Mouse (Mus musculus) embryo, embryonic 10 days (tissue): ENCODE measurements around the gene 9530077C05Rik.
"Not testable (repeated sequence)": the region's sequence is repeated elsewhere in the genome, so short reads cannot be mapped to it uniquely, and the experiment has no call there.

Experiments used
- DNase-seq: peaks from one replicate; pipeline ENCODE4 v3.0.0-alpha.2; 2015; ENCODE audit warnings: low spot score

9530077C05Rik gene

DNA sequence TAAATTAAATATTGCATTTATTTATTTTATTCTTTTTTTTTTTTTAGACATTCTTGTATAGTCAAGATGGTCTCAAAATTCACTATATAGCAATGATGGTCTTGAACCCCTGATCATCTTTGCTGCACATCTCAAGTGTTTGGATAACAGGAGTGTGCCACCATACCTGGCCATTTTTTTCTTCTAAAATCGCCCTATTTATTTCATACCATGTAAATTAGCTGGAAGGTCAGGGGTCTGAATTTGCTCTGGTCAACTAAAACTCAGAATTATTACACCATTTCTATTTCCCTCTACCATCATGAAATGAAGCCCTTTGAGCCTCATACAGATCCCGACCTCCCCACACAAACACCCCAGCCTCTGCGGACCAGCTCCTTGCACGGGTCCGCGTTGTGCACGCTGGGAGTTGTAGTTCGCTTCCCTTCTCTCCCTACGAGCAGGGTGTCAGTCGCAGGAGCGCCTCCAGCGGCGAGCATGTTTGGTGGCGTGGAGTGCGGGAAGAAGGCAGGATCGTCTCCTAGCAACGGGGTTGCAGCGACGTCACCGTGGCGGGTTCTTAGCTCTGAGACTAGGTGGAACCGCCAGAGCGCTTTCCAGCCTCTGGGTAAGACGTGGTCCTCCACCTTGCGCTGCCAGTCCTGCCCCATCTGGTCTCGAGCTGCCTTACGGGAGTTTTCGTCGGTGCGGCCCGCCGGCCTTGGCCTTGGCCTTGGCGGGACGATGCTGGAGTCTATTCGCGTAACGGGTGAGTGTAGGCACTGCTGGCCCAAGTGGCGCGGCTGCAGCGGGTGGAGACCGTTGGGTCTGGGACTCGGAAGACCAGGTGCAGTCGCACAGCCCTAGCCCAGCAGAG lies at the start of gene 9530077C05Rik:
TSS of gene 9530077C05Rik (plus strand) at position 512 of the 856 bp plus-strand sequence.
- DNase-seq: peak; percentile 99

DNA sequence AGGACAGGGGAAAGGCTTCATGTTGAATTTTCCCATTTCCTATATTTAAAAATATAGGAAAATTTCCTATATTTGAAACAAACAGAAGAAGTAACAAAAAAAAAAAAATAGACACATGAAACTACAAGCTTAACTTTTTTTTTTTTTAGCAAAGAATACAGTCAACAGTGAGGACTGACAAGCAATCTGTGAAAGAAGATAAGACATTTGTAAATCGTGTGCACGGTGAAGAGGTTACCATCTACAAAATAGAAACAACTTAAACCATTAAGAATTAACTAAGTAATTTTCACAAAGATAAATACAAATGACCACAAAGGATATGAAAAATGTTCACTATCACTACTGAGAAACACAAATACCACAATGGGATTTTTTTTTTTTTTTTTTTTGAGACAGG lies 45.1 kb upstream of the 9530077C05Rik start:
- no peak for DNase-seq

DNA sequence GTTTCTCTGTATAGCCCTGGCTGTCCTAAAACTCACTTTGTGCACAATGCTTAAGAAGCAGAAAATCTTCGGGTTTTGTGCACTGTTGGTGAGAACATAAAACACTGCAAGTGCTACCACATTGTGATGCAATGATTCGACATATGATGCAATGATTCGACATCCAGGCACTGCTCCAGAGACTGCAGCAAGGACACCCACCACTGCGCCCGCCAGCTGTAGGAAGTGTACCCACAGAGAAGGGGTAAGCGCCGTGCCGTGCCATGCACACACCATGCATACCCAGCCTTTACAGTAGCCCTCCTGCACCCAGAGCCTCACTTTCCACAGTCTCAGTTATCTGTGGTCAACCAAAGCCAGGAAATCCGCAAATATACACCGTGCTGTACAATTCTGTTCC lies 44.7 kb upstream of the 9530077C05Rik start:
- DNase-seq: no peak

DNA sequence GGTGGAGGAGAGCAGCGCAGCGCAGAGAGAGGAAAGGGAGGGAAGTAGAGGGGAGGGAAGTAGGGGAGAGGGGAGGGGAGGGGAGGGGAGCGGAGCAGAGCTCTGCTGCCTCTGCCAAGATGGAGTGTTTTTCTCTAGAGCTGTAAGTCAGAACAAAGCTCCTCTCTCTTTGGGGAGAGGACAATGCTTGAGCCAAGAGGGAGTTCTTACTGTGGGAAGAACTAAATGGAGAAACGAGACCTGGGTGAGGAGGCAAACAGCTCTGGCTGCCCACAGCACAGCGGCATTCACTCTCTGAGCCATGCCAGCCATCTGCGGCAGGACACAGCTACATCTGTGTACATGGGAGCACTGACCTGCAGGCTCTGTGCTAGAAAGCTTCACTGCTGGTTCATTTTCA lies 43.3 kb upstream of the 9530077C05Rik start:
- DNase-seq: no peak

DNA sequence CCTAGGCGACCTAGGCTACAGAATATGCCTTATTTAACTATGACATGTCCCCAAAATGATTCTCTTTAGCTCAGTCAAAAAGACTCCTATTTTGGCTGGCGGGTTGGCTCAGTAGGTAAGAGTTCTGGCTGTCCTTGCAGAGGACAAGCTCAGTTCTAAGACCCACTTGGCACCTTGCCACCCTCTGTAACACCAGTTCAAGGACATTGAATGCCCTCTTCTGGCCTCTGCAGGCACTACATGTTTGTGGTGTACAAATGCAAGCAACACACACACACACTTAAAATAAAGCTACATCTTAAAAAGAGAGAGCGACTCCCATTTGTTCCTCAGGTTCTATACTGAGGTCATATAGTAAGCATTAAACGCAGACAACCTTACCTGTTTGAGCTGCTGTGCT lies 38.6 kb upstream of the 9530077C05Rik start:
- DNase-seq: no peak

DNA sequence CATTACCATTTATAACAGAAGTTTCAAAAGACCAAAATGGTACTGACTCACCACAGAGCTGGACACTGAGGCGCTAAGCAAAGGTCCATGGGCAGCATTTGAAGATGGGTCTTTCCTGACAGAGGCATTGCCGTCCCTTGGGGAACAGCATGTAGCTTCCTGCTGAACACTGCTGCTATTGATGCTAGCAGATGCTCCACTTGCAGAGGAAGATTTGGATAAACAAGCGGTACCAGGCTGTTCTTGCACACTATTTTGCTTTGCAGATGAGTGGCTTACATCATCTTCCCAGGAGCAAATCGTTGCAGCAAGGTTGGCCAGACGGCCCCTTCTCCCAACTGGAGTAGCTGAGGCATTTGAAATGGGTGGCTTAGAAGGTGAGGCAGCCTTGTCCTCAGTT lies 35.2 kb upstream of the 9530077C05Rik start:
- DNase-seq: peak; percentile 31

DNA sequence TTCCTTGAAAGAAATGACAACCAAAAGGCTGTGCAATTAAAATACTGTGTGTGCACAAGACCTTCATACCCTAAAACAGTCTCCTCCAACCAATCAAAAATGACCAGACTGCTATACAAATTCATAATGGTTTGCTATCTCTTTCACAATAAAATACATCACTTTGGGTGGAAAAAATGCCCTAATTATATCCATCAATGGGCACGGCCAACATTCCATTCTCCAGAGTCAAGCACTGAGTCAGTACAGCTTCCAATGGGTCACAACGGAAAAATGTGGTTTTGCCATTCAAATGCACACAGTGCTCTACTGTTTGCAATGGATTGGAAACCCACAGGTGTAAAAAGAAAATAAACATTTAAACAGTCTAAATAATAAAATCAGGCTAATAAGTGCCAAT lies 25.4 kb upstream of the 9530077C05Rik start:
- no peak for DNase-seq

DNA sequence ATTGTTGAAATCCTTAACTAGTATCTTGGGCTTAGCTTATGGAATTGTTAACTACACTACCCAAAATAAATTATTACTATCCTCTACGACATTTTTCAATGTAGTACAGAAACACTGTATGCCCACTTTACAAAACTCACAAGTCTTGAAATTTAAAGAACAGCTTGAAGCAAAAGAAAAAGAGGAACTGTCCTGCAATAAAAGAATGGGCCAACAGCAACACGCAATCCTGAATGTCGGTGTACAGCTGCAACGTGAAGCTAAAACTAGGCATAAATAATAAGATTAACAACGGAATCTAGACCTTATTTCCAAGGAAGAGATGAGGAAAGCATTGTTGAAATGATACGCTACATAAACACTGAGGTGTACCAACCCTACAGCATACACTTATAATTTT lies 23.4 kb upstream of the 9530077C05Rik start:
- DNase-seq: no peak

DNA sequence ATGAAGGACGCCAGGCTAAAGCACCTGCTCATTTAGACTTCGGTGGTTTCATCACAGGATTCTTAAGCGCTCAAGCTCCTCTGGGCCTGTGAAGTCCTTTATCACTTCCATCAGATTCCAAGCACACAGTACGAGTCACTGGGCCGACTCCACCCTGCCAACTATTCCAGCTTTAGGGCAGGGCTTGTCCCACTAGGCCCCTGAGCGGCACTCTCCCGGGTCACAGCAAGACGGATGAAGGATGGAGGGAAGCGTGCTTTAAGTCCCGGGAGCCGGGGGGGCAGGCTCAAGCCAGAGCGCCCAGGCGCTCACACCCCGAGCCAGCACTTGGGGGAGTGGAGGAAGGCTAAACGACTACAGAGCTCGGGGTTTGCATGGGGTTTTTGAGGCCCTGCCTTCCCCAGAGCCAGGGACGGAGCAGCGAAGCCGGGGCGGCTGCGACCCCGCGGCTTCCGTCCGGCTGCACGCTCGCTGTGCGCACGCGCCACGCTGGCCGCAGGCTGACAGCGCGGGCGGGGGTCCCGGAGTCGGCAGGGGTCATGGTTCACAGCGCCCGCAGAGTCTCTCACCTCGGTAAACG lies 22.8 kb upstream of the 9530077C05Rik start:
- DNase-seq: peak; percentile 87

DNA sequence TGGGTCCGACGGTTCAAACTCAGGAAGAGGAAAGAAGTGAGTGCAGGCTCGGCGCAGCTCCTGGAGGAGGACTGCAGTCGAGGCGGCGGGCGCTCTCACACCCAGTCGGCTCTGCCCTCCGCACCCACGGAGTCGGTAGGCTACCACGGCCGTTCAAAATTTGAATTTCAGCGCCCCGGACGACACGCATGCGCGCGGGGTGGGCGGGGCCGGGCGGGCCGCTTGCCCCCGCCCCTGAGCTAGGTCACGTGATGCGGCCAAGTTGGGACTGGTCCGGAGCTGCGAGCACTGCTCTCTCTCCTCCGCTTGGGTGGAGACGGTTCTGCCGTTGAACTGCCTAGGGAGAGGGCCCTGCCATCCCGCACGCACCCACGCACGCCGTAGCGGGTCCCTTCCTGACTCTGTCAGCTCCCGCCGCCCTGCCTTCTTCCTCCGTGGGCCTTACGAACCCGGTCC lies 22.3 kb upstream of the 9530077C05Rik start, which contains the start of gene Anln:
TSS of gene Anln (minus strand) at position 168 of the 456 bp plus-strand sequence.
- DNase-seq: peak; percentile 90

DNA sequence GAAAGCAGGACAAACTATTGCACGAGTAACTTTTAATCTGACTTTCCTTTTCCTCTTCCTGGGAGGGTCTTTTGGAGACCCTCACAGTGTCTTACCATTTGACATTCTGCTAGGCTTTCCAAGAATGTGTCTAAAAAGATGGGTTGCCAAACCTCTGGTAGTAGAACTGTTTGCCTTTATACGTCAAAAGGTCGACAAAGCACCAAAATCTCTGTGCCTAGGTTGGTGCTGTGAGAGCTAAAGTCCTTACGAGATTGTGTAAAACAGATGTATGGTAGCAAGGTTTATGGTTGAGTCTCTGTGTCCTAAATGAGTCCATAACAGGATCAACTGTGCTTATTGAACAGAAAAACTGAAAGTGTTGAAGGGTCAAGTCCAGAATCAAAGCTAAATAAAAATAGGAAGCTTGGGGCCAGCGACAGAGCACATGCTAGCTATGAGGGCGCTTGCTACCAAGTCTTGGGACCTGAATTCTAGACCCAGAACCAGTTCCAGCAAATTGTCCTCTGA lies 21.5 kb upstream of the 9530077C05Rik start:
- no peak for DNase-seq

DNA sequence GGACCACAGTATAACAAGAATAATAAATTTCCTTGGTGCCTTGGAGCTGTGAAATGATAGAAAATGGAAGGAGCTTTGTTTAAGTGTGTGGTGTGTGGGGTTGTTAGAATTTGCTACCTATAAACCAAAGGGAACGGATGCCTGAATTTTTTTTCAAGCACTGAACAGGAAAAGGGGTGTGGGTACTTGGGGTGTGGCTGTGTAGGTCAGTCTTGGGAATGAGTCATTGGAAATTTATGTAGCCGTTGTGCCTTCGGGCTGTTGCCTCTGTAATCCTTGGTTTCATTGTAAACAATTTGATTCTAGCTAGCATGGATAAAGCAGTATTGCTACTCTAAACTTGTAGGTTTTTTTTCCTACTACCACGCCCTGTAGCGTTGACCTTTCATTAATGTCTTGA lies 20.9 kb upstream of the 9530077C05Rik start:
- no peak for DNase-seq

DNA sequence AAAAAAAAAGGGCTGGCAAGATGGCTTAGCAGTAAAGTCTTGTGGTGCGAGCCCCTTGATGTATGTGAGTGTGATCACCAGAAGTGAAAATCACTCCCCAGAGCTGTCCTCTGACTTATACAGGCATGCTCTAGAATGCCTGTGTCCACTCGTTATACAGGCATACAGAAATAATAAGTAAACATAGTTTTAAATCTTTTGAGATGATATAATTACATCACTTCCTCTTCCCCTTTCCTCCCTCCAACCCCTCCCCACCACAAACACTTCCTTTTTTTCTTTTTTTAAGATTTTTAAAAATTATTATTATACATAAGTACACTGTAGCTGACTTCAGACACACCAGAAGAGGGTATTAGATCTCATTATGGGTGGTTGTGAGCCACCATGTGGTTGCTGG lies 16.6 kb upstream of the 9530077C05Rik start:
- no peak for DNase-seq

DNA sequence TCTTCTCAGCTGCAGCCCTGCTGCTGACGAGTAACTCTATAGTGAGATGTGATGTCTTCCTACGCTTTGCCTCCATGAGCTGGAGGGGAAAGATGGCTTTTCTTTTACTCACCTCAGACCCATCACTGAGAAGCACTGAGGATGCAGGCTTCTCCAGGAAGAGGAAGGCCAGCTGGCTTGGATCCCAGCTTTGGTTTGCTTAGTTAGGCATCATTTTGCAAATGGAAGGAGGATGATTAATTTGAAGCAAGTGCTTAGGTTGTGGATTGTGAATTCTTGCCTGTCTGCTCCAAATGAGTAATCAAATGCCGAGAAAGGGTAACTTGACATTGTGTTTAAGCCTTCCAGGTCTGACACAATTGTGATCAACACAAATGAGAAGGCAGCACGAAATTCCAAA lies 12.3 kb upstream of the 9530077C05Rik start:
- DNase-seq: no peak

DNA sequence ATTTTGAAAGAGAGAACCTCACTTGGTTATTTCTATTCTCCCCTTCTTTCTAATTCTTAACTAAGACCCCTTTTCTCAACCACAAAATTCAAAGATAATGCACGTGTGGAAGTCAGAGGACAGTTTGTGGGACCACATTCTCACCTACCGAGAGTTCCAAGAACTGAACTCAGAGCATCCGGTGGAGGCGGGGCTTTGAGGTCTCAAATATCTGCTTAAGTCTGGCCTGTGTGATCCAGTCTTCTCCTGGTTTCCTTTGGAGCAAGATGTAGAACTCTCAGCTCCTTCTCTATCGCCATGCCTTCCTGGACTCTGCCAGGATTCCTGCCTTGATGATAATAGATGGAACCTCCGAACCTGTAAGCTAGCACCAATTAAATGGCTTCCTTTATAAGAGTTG lies 9.3 kb upstream of the 9530077C05Rik start:
- no peak for DNase-seq

DNA sequence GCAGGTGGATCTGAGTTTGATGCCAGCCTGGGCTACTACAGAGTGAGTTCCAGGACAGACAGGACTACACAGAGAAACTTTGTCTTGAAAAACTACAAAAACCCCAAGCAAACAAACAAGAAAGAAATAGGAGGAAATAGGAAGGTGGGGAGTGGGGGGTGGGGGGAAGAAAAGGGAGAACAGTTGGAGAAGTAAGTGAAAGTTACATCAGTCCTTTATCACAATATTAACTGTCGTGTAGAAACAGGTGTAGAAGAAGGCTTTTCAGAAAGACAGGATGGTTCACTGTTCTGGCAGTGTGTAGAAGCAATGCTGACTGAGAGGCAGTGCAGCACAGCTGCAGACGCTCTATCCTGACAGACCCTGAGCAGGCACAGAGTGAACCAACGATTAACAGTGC lies 8.3 kb upstream of the 9530077C05Rik start:
- no peak for DNase-seq

DNA sequence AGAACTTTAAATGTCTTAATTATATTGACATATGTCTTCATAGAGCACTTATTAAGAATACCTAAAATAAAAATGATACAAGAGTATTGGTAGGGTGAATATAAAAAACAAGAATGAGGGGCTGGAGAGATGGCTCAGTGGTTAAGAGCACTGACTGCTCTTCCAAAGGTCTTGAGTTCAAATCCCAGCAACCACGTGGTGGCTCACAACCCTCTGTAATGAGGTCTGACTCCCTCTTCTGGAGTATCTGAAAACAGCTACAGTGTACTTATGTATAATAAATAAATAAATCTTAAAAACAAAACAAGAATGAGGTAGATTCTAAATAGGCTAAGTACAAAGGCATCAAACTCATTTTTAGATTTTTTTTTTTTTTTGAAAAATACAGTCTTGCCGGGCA lies 7.8 kb upstream of the 9530077C05Rik start:
- not testable (repeated sequence) for DNase-seq

DNA sequence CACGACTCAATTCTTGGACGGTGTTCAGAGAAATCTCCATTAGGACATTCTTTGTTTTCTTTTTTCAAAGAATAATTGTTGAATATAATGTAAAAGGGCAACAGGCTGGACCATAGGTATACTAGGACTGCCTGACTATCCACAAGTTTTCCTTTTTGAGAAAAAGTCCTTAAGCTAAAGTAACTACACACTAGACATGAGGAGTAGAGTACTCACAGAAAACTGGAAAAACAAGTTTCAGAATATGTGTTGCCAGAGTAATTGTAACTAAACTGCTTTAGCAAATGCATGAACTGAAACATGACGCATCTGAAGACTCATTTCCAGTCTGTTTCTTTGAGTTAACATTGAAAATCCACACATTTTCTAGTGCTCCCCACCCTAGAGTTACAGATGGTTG lies 5.9 kb upstream of the 9530077C05Rik start:
- DNase-seq: no peak

DNA sequence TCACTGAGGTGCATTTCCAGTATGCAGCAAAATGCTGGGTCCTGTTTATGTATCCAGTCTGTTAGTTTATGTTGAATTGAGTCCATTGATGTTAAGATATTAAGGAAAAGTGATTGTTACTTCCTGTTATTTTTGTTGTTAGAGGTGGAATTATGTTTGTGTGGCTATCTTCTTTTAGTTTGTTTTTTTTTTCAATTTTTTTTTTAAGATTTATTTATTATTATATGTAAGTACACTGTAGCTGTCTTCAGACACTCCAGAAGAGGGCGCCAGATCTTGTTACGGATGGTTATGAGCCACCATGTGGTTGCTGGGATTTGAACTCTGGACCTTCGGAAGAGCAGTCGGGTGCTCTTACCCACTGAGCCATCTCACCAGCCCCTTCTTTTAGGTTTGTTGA lies 3.7 kb upstream of the 9530077C05Rik start:
- not testable (repeated sequence) for DNase-seq

DNA sequence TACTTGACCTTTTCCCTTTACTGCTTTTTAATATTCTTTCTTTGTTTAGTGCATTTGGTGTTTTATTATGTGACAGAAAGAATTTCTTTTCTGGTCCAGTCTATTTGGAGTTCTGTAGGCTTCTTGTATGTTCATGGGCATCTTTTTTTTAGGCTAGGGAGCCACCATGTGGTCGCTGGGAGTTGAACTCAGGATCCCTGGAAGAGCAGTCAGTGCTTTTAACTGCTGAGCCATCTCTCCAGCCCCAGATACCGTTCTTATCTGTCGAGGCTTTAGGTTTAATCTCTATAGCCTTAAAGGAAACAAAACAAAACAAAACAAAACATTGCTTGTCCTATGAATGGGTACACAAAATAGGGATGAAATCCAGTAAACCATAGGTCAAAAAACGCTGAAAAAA lies 3.0 kb upstream of the 9530077C05Rik start:
- not testable (repeated sequence) for DNase-seq

DNA sequence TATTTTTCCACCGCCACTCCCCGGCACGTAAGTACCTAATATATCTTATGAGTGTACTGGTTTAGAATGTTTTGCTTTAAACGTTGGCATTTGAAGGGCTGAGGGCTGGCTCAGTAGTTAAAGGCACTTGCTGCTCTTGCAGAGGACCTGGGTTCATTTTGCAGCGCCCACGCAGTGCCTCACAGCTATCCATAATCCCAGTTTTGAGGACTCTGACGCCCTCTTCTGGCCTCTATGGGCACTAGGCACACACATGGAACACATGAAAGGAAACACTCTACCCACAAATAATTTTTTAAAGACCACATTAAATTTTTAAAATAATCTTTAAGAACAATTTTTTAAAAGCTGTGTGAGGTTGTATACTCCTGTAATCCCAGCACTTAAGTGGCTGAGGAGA lies 1.8 kb upstream of the 9530077C05Rik start:
- DNase-seq: no peak

DNA sequence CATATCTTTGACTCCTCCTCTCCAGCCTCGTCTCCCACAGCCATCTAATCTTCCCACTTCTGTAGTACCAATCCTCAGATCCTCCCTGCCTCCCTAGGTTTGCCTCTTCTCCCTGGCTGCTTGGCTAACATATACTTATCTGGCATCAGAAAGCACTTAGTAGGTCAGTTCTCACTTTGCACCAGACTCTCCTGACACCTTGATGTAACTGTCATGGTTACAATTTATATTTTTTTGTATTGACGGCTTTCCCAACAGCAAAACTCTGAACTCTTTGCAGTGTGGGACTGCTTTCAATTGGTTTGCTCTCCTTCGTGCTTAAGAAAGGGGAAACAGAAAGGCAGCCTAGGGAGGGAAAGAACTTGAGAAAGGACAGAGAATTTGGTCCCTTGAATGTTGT lies 4.9 kb downstream of the 9530077C05Rik start:
- DNase-seq: no peak

DNA sequence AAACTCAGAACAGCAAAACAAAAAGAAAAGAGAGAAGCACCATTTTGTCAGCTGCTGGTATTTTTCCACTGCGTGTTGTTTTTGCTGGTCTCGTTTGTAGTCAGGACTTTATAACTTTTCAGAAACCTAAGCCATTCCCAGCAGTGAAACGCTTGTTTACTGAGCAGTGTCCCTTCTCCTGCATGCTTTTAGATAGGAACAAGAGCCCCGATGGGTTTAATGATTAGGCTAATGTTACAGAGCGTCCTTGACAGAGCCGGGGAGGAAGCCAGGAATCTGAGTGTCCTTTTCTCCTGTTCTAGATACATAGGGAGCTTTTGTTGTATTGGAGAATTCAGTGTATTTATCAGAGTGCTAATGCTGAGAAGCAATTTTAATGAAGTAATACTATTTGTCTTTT lies 6.2 kb downstream of the 9530077C05Rik start:
- no peak for DNase-seq
